Mouse (Mus musculus) megakaryocyte-erythroid progenitor cell, adult 5-6 weeks (primary cell): ENCODE results near the gene Prmt9. TPM values are rescaled to one million over a fixed set of nuclear protein-coding genes. Genes with fewer than 3 reads are reported as not detected.
A peak's percentile ranks its signal among the peaks of the same experiment; 100 is the strongest.

ENCODE experiments used
- ATAC-seq: replicated peaks from 2 replicates; pipeline ENCODE4 v1.8.0; 2016; ENCODE audit warnings: mild to moderate bottlenecking, inconsistent platforms; ENCODE audit not compliant: severe bottlenecking, poor library complexity, low FRiP score, low TSS enrichment
- total RNA-seq, 2 experiments: library from RNA; stranded (forward) in 1 of 2; stranded (reverse) in 1 of 2; fragments of 200-1000, 215-1000 nt in 1 of 2; fragments of >200 nt in 1 of 2; fragmentation: Nextera tagmentation in 1 of 2; gene quantifications; 2 replicates each; pipeline ENCODE4 v1.2.3; 2014 to 2017

Prmt9 gene
- total RNA-seq, 2 experiments from 2014 or later, result 24.1 to 26.1 TPM

GRCm38 (mm10) chr8:77524906-77525305, 24.3 kb upstream of the Prmt9 start:
- peak; percentile 82 for ATAC-seq

- no peak for ATAC-seq
These were observed 23.1 kb upstream of the Prmt9 start for GRCm38 (mm10) chr8:77526130-77526529.

- peak; percentile 90 for ATAC-seq
These were observed 14.7 kb upstream of the Prmt9 start for GRCm38 (mm10) chr8:77534358-77534992.

- peak; percentile 72 for ATAC-seq
These were observed 14.1 kb upstream of the Prmt9 start for GRCm38 (mm10) chr8:77535026-77535595.

GRCm38 (mm10) chr8:77536821-77537220, 12.4 kb upstream of the Prmt9 start:
- no peak for ATAC-seq

- no peak for ATAC-seq
These were observed 10.9 kb upstream of the Prmt9 start for GRCm38 (mm10) chr8:77538256-77538655.

- 0 out of 2 replicates have a peak, but pooled peaks have one; percentile 23 for ATAC-seq
These were observed 5.9 kb upstream of the Prmt9 start for GRCm38 (mm10) chr8:77543152-77543777.

GRCm38 (mm10) chr8:77544428-77544827, 4.8 kb upstream of the Prmt9 start:
- peak; percentile 85 for ATAC-seq

- ATAC-seq, result no peak
These were observed 3.6 kb upstream of the Prmt9 start for GRCm38 (mm10) chr8:77545616-77546015.

GRCm38 (mm10) chr8:77549881-77550580, 834 bp downstream of the Prmt9 start:
- ATAC-seq, result peak; percentile 84

GRCm38 (mm10) chr8:77552491-77552890, 3.3 kb downstream of the Prmt9 start:
- ATAC-seq, result no peak

- no peak for ATAC-seq
These were observed 12.2 kb downstream of the Prmt9 start for GRCm38 (mm10) chr8:77561441-77561840.

- ATAC-seq, result peak; percentile 69
These were observed 25.0 kb downstream of the Prmt9 start for GRCm38 (mm10) chr8:77574229-77574628.

GRCm38 (mm10) chr8:77577674-77578073, 28.5 kb downstream of the Prmt9 start:
- no peak for ATAC-seq

- ATAC-seq, result 0 out of 2 replicates have a peak, but pooled peaks have one; percentile 34
These were observed 35.0 kb downstream of the Prmt9 start for GRCm38 (mm10) chr8:77584174-77584573.

- ATAC-seq, result no peak
These were observed 60.4 kb downstream of the Prmt9 start for GRCm38 (mm10) chr8:77609621-77610020.

GRCm38 (mm10) chr8:77610374-77610969, 61.3 kb downstream of the Prmt9 start, which contains the start of gene Tmem184c:
Gene Tmem184c (minus strand): TSS chr8:77610698.
- ATAC-seq, result peak; percentile 97

GRCm38 (mm10) chr8:77617916-77618315, 68.7 kb downstream of the Prmt9 start:
- peak; percentile 81 for ATAC-seq

- peak; percentile 44; the same call in 1 of the 2 replicates for ATAC-seq
These were observed 74.5 kb downstream of the Prmt9 start for GRCm38 (mm10) chr8:77623677-77624209.
